Mouse (Mus musculus) intestine, postnatal 0 days (tissue): ENCODE results near the gene Nr2f6. TPM values are rescaled to one million over a fixed set of nuclear protein-coding genes. Genes with fewer than 3 reads are reported as not detected.

Experiments used
- ATAC-seq: fragments of 200-750 bp; cut with Nextera tagmentation; 2 replicates; pipeline ENCODE4 v1.8.0; 2017; ENCODE audit warnings: mild to moderate bottlenecking, moderate TSS enrichment, moderate library complexity
- H3K27ac ChIP-seq: fragments of 300-500 bp; sonication (generic); 2 replicates; pipeline ENCODE4 v1.5.1; 2014; ENCODE audit warnings: mild to moderate bottlenecking, low read depth, low read length, moderate library complexity
- H3K27me3 ChIP-seq: fragments of 300-500 bp; sonication (generic); replicated peaks from 2 replicates; pipeline ENCODE4 v1.6.1; 2014; ENCODE audit warnings: low read length, mixed read lengths; ENCODE audit not compliant: control insufficient read depth, insufficient read depth
- H3K36me3 ChIP-seq: fragments of 300-500 bp; sonication (generic); 2 replicates; pipeline ENCODE4 v1.6.1; 2014; ENCODE audit warnings: mild to moderate bottlenecking, moderate library complexity; ENCODE audit not compliant: control insufficient read depth, insufficient read depth
- H3K4me1 ChIP-seq: fragments of 300-500 bp; sonication (generic); replicated peaks from 2 replicates; pipeline ENCODE4 v1.6.1; 2014; ENCODE audit warnings: antibody characterized with exemption, low read length, mixed read lengths; ENCODE audit not compliant: control insufficient read depth, insufficient read depth
- H3K4me2 ChIP-seq: fragments of 300-500 bp; sonication (generic); replicated peaks from 2 replicates; pipeline ENCODE4 v1.6.1; 2014; ENCODE audit warnings: low read depth, mild to moderate bottlenecking, moderate library complexity
- H3K4me3 ChIP-seq: fragments of 300-500 bp; sonication (generic); 2 replicates; pipeline ENCODE4 v1.5.1; 2014; ENCODE audit warnings: low read depth, low read length
- H3K9ac ChIP-seq: fragments of 300-500 bp; sonication (generic); 2 replicates; pipeline ENCODE4 v1.6.1; 2014; ENCODE audit warnings: mild to moderate bottlenecking, low read depth, low read length
- H3K9me3 ChIP-seq: fragments of 300-500 bp; sonication (generic); 2 replicates; pipeline ENCODE4 v1.6.1; 2016; ENCODE audit warnings: mixed run types; ENCODE audit not compliant: control insufficient read depth
- CTCF ChIP-seq: sonication (generic); IDR thresholded peaks from 2 replicates; pipeline ENCODE4 v1.5.1; 2016; ENCODE audit warnings: low read depth, mild to moderate bottlenecking, control low read depth, antibody characterized with exemption, moderate library complexity
- WGBS: fragments of 180-500 bp; shearing (Covaris S2); extraction: QIAGEN DNeasy Blood & Tissue Kit; methylation state at CpG from one replicate; pipeline ENCODE4 v1.1.7; 2014; 5-methylcytosine and 5-hydroxymethylcytosine counted together
- polyA plus RNA-seq: library from polyadenylated mRNA; unstranded; fragments of >200 nt; fragmentation: Nextera tagmentation; extraction: Ambion mirVana; gene quantifications from 2 replicates; pipeline ENCODE4 v1.2.1, GENCODE M21; 2015

Nr2f6 gene
- polyA plus RNA-seq, 1 experiment from 2014 or later = 58.5 TPM

DNA sequence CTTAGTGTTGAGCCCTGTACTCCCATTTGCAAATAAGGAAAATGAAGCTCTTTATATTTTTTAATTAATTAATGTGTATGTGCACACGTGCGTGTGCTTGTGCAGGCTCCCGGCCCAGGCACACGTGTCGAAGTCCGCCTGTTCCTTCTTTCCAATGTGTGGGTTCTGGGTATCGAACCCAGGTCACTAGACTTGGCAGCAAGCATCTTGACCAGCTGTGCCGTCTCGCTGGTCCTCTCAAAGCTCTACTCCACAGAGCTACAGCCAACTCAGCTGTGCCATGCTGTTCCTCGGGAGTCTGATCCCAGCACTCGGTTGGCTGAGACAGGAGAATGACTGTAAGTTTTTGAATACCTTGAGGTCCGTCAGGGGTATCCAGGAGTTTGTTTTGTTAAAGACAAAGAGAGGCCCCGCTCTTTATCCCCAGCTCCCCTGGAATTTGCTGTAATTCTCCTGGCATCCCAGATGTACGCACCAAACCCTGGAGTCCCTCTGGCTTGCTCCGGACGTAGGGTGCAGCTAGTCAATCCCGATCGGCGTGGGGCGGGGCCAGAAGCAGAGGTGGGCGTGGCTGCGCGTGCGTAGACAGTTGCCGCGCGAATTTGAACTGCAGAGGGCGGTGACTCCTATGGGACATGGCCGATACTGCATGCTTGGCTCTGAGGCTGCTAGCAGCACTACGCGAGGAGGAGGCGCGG is 23.8 kb upstream of the Nr2f6 start, which contains the start of gene Ankle1:
Gene Ankle1 (plus strand): TSS at position 610 of the 698 bp plus-strand sequence.
- Histone ChIP-seq H3K36me3 (peaks cover 12% of the 10 kb centered on the region; the same call in 1 of the 2 replicates), H3K9ac (peak within 1 kb of the TSS; percentile 58), H3K4me1 (0 out of 2 replicates have a peak, but pooled peaks cover 4% of the 10 kb centered on the region), H3K27me3 (no peaks in the 10 kb centered on the region), H3K4me3 (peak within 1 kb of the TSS; percentile 59), H3K9me3 (no peaks in the 10 kb centered on the region), H3K27ac (no peak within 1 kb of the TSS; the same call in 1 of the 2 replicates), H3K4me2 (peak within 1 kb of the TSS; percentile 98)
- ATAC-seq = peak; percentile 80
- peak; percentile 84 for TF ChIP-seq CTCF
- WGBS = 14% methylated on average over 33 of the region's 33 CpGs

DNA sequence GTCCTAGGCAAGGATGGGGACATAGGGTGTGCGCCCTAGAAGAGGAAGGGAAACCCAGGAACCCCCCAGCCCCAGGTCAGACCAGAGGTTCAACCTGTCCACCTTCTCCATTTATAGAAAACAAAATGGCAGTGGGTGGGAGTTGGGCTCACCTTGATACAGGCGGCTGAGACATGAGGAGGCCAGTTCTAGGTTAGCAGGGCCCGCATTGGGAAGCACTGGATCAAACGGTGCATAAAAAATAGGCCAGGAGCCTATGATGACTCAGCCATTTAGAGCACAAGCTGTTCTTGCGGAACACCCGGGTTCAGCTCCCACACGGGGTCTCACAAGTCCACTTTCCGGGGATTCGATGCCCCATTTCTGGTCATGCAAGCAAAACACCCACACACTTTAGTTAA is 23.2 kb upstream of the Nr2f6 start:
- TF ChIP-seq CTCF = no peak
- H3K4me3 ChIP-seq = no peak overlapping the region
- WGBS = 88% methylated on average over 9 of the region's 9 CpGs
- no peak overlapping the region for H3K27ac ChIP-seq
- H3K9ac ChIP-seq = no peak overlapping the region
- no peaks in the 10 kb centered on the region for H3K9me3 ChIP-seq
- no peak for ATAC-seq
- H3K4me2 ChIP-seq = peak overlapping the region; percentile 98
- 0 out of 2 replicates have a peak, but pooled peaks cover 4% of the 10 kb centered on the region for H3K4me1 ChIP-seq
- peaks cover 13% of the 10 kb centered on the region; the same call in 1 of the 2 replicates for H3K36me3 ChIP-seq
- H3K27me3 ChIP-seq = no peaks in the 10 kb centered on the region

DNA sequence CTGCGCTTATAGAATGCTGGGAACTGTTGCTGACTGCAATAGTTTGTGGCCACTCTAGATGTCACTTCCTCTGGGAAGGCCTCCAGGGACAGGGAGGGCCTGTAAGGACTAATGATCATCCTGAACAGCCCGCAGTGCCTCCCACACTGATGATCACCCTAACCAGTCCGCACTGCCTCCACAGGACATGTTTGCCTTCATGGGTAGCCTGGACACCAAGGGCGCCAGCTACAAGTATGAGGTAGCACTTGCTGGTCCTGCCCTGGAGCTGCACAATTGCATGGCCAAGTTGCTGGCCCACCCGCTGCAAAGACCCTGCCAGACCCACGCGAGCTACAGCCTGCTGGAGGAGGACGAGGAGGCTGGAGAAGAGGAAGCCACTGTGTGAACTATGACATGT is 22.3 kb upstream of the Nr2f6 start:
- Histone ChIP-seq H3K4me3 (no peak overlapping the region), H3K9ac (no peak overlapping the region), H3K4me1 (0 out of 2 replicates have a peak, but pooled peaks cover 4% of the 10 kb centered on the region), H3K27me3 (no peaks in the 10 kb centered on the region), H3K4me2 (no peak overlapping the region), H3K36me3 (peaks cover 17% of the 10 kb centered on the region), H3K9me3 (no peaks in the 10 kb centered on the region), H3K27ac (no peak overlapping the region)
- TF ChIP-seq CTCF = no peak
- ATAC-seq = no peak
- WGBS = 86% methylated on average over 8 of the region's 8 CpGs

DNA sequence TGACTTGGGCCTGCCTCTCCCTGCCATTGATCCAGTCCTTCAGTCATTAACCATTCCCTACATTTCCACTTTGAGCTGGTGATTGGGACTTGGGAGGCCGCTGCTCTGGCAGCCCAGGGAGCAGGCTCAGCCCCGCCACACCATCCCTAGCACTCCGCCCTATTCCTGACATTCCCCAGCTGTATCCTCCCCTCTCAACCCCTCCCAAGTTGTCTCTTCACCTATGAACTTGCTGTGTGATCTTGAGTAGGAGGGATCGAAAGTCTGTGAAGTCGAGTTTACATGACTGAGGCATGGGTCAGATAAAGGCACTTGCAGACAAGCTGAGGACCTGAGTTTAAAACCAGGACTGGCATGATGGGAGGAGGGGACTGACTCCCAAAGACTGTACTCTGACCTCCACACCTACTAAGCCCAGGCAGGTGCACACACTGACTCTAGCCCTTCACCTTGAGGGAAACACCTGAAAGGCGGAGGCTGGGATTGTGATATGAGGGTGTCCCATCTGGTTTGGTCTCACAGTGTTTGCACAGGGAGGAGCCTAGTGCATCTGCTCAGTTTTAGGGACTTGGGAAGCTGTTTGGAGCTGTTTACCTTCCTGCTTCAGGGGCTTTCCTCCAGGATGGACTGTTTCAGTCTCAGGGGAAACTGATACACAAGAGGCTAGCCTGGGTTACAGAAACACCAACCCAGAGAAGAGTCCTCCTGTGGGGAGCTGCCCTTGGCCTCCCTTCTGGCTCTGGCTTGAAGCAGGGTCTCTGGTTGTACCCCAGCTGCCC is 21.5 kb upstream of the Nr2f6 start:
- H3K4me2 ChIP-seq = no peak overlapping the region
- no peak overlapping the region for H3K4me3 ChIP-seq
- no peaks in the 10 kb centered on the region for H3K9me3 ChIP-seq
- 0 out of 2 replicates have a peak, but pooled peaks cover 4% of the 10 kb centered on the region for H3K4me1 ChIP-seq
- H3K36me3 ChIP-seq = peaks cover 18% of the 10 kb centered on the region
- no peak for TF ChIP-seq CTCF
- peak overlapping the region; percentile 35; the same call in 1 of the 2 replicates for H3K27ac ChIP-seq
- WGBS = 28% methylated on average over 6 of the region's 6 CpGs
- no peak overlapping the region for H3K9ac ChIP-seq
- H3K27me3 ChIP-seq = no peaks in the 10 kb centered on the region
- ATAC-seq = peak; percentile 68

GRCm38 (mm10) chr8:71402446-71402964 is 20.7 kb upstream of the Nr2f6 start:
- TF ChIP-seq CTCF = no peak
- Histone ChIP-seq H3K36me3 (peaks cover 18% of the 10 kb centered on the region), H3K4me3 (no peak overlapping the region), H3K9me3 (no peaks in the 10 kb centered on the region), H3K27me3 (no peaks in the 10 kb centered on the region), H3K4me1 (0 out of 2 replicates have a peak, but pooled peaks cover 6% of the 10 kb centered on the region), H3K27ac (no peak overlapping the region), H3K9ac (no peak overlapping the region), H3K4me2 (no peak overlapping the region)
- WGBS = 88% methylated on average over 9 of the region's 9 CpGs
- ATAC-seq = no peak

DNA sequence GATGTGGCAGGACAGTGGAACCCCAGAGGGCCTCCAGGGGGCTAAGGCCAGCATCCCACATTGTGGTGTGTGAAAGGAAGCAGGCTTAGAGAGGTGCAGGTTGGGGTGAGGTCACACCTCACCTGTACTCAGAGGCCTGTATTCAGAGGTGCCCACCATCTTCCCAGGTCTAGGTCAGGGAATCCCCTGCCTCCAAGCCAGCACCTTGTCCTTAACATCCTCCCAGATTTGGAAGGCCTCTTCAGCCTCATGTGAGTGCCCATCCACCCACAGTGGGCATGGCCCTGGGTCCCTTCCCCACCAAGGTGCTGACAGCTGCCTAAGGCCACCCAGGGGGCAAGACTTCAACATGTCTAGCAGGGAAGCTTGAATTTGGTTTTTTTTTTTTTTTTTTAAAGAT is 19.7 kb upstream of the Nr2f6 start:
- H3K9ac ChIP-seq = no peak overlapping the region
- peaks cover 17% of the 10 kb centered on the region for H3K36me3 ChIP-seq
- TF ChIP-seq CTCF = no peak

More for the DNA sequence above, 19.7 kb upstream of the Nr2f6 start:
- ATAC-seq = no peak
- Histone ChIP-seq H3K4me3 (no peak overlapping the region), H3K9me3 (no peaks in the 10 kb centered on the region), H3K27ac (no peak overlapping the region), H3K4me2 (no peak overlapping the region), H3K4me1 (0 out of 2 replicates have a peak, but pooled peaks cover 8% of the 10 kb centered on the region), H3K27me3 (no peaks in the 10 kb centered on the region)
